Mouse (Mus musculus) erythroid progenitor cell, adult 5-6 weeks (primary cell): ENCODE measurements around the gene Rae1. TPM values are rescaled to one million over a fixed set of nuclear protein-coding genes. Genes with fewer than 3 reads are reported as not detected.

Experiments
- ATAC-seq: replicated peaks from 2 replicates; pipeline ENCODE4 v1.8.0; 2016; ENCODE audit warnings: moderate number of reproducible peaks, mild to moderate bottlenecking, moderate TSS enrichment, inconsistent platforms; ENCODE audit not compliant: poor library complexity, low FRiP score, severe bottlenecking
- total RNA-seq, 2 experiments: library from RNA; stranded (forward) in 1 of 2; stranded (reverse) in 1 of 2; fragments of 150-400 nt in 1 of 2; fragments of 186-747, 209-891 nt in 1 of 2; gene quantifications; 2 replicates each; pipeline versions ENCODE4 v1.2.3 to v1.2.4; 2015 to 2017; ENCODE audit warnings: low replicate concordance in 2 of 2

Gene Rae1
- total RNA-seq, 2 experiments from 2014 or later, result 40.6 to 42.3 TPM

DNA sequence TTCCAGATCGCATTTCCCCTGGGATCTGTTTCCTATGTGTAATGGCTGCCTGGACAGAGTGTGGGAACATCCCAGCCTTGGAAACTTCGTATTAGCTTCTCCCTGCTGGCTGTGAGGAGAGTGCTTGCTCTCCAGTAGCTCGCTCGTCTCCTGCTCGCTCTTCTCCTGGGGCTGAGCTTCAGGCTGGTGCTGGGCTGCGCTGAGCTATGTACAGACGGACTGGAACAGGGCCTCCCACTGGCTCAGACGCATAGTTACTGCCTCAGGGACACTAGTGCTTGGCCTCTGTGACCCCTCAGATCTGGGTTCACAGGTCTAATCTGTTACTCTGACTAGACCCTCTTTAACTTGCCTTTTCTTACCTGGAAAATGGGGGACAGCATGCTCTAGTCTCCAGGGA, 24.5 kb downstream of the Rae1 start:
- no peak for ATAC-seq

DNA sequence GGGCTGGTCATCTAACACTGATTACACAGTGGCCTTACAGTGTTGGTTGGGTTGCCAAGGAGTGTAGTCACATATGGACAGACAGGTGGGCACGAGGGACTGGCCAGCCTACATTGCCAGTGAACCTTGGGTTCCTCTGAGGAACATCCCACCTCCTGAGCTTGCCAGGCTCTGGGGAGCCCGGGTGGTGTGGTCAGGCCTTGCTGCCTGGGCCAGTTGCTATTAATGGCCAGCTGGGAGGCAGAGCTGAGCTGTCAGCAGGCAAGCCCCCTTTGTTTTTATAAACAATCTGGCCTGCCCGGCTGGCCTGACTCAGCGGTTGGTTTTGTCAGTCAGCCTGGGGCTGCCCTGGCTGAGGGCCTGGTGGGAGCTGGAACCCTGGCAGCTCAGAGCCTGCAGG, 25.0 kb downstream of the Rae1 start:
- ATAC-seq, result no peak

DNA sequence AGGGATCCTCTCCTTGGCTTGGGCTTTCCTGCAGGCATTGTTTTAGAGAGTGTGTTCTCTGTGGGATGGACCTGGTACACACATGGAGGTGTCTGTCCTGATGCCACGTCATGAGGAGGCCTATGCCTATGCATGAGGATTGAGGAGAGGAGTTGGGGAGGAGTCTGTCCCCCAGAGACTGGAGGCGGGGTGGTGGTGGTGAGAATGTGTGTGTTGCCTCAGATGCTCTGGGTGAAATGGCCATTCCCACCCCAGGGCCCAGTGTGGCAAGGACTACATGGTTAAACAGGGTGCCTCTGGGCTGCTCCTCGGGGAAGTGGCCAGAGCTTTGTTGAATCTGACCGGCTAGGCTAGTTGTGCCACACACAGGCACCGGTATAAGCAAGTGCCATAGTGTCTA, 26.4 kb downstream of the Rae1 start:
- 0 out of 2 replicates have a peak, but pooled peaks have one; percentile 3 for ATAC-seq

DNA sequence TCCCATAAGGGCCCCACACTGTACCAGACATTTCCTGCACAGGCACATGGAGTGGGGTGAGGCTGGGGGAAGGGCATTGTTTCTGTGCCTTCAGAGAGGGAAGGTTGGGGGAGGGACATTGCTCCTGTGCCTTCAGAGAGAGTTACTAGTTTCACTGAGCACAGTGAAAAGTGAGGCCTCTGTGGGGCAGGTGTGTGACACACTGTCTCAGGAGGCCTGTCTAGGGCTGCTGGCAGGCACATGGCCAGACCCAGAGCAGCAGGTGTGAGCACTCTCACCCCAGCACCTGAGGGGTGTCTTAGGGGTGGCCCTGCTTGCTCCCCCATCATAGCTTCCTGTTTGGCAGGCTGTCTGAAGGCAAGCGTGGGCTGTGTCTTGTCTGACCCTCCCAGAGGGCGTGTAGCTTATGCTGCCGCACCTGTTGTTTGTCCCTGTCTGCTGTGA, 26.8 kb downstream of the Rae1 start:
- ATAC-seq, result no peak

DNA sequence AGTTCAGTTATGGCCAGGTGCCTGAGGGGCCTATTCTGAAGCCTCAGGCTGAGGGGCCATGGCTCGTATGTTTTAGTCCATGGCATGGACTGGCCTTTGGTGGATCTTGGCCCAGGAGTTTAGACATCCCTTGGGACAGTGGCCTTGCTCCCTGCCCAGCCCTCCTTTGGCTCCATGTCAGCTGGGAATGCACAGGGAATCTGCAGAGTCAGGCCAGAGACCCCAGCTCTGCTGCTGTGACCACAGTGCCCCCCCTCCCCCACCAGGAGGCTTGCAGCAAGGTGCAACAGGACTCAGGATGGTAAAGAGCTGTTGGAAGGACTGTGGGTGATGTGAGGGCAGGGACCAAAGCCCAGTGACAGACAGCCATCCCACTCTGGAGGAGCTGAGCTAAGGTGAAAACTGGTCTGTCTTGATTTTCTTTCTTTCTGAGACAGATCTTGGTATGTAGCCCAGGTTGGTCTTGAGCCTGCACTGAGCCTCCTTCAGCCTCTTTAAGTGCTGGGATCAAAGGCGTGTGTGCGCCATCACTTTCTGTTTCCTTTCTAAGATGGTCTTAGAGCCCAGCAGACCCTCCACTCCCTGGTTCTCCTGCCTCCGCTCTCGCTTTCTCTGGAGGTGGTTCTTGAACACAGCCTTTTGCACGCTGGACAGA, 27.4 kb downstream of the Rae1 start:
- ATAC-seq, result no peak

DNA sequence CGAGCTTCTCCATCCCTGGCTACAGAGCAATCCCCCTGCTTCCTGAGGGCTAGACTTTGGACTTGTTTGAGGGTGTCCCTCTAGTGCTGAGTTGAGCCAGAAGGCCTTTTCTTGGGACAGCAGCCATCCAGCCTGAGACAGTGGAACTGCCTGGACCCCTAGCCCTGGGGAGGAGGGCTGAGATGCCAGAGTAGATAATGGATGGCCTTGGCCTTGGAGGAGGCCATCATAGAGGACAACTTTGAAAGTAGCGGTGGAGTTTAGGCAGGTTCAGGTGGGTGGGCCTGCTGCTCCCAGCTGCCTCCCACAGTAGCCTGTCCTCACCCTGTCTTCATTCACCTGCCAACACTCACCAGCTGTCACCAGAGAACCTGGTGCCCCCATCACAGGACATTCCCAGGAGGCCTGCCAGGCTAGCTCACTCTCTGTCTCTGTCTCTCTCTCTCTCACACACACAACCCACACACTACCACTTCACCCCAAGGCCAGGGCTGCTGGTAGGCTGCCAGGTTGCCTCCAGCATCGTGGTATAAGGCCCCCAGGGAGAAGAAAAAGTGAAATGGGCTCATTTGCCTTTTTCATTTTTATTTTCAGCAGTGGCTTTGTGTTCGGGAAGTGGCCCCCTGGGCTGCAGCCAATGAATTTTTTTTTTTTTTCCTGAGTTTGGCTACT, 28.0 kb downstream of the Rae1 start:
- no peak for ATAC-seq

DNA sequence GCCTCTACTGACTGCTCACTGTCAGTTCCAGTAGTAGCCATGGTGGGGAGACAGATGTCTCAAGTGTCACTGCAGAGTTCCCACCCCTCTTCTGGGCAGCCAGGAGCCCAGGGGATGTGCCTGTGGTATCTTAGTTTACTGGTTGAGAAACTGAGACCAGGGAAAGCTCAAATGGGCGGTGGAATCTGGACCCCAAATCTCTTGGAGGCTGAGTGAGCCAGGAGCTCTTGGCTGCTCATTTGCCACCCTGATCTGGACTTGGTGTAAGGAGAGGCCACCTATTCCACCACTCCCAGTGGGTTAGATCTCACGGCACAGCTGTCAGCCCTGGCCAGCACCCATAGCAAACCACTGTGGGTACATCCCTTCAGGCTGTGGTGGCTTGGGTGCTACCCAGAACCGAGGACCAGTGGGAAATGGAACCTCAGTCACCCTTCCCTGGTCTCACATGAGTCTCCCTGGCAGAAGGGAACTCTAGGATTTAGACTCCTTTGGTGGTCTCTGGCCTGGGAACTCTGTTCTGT, 28.7 kb downstream of the Rae1 start:
- ATAC-seq, result no peak

DNA sequence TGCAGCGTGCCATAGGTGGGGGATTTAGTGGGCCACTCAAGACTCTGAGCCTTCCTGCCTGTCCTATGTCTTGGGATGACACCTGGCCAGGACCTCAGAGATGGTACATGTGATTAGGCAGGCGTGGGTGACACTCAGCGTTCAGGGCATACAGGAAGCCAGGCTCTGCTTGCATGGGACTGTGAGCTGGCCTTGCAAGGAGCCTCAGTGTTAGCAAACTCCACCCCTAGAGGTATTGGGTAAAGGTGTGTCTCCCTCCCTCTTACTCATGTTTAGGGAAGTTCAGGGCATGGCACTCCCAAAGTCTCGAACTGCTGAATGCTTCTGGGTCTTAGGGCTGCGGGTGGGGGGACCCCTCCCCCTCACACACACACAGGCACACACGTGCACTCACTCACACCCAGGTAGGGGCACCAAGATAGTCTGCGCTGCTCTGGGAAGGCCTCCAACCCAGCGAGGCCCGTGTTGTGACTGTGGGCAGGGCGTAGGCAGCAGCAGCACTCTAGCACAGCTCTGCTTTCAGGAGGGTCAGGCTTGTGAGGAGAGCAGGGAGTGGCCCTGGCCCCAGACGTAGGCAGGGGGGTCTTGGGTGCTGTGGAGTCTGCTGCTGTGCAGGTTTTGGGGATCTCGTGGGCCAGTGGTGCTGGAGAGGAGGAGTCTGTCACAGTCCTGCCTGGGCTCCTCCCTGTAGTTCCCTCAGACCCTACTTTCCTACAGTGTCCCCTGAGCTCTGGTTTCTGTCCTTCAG, 30.8 kb downstream of the Rae1 start:
- no peak for ATAC-seq

DNA sequence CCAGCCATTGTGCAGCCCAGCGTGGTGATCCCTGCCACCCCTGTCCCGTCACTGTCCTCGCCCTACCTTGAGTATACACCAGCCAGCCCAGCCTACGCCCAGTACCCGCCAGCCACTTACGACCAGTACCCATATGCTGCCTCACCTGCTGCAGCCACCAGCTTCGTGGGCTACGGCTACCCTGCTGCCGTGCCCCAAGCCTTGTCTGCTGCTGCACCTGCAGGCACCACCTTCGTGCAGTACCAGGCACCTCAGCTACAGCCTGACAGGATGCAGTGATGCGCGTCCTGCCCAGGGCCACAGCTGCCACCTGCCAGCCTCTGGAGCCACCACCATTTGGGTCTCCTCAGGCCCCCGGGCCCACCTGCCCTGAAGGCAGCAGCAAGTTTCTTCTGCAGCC, 33.6 kb downstream of the Rae1 start:
- no peak for ATAC-seq

DNA sequence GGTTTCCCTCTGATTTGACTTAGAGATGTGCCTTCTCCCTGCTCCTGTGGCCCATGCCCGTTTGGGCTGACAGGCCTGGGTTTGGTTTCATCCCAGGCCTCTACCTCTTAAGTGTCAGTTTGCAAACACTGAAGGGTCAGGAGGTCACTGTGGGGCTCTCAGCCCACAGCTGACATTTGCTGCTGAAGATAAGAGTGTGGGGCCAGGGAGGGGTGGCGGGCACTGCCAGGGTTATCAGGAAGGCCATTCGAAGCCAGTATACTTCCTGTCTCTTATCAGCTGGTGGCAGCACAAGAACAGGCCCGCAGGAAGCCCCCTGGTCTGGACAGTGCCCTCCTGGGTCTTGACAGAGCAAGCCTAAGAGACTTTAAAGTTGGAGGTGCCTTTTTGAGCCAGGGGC, 35.1 kb downstream of the Rae1 start:
- ATAC-seq, result peak; percentile 50

DNA sequence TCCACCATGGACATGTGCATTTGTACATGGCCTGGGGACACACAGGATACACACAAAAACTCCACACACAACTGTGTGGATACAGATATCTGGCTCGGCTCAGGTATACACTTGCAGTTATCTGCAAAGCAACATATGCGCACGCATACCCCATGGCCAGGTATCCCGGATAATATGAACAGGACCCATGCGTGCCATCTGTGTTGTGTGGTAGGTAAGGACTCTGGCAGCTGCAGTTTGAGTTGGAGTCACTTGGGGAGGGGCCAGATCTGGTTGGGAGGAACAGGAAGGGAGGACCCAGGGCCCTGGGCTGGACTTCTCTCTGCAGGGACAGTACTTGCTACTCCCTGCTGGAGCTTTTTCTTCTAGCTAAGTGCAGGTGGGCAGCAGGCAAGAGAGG, 35.7 kb downstream of the Rae1 start:
- ATAC-seq, result no peak

DNA sequence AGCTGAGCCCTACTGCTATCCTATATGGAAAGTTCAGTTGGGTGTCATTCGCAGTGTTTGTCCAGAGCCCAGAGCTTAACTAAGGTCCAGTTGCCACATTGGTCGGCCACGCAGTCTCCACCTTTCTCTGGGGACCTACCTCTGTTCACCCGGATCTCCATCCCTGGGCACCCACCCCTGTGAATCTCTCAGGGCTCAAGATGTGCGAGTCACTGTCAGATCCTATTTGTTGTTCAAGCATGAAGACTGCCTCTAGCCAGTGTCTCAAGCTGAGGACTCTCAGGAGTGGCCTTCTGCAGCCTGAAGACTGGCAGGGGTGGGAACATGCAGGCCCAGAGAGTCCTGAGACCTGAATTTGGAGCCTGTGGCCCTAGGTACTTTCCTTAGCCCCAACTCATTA, 36.1 kb downstream of the Rae1 start:
- no peak for ATAC-seq

DNA sequence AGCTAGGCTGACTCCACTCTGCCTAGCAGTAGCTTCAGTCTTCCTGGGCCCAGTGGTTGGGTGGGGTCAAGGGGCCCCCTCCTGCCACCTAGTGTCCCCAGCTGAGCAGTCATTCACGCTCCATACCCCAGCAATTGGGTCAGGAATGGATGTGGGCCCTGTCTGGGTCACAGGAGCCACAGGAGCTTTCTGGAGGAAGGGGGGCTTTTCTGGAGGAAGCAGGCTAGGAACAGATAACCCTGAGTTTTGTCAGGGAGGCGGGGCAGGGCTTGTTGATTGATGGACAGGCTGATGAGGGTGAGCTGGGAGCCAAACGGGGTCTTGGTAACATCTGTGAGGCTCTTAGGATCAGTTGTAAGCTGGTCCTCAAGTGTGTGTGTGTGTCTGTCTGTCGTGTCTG, 36.7 kb downstream of the Rae1 start:
- ATAC-seq, result no peak

DNA sequence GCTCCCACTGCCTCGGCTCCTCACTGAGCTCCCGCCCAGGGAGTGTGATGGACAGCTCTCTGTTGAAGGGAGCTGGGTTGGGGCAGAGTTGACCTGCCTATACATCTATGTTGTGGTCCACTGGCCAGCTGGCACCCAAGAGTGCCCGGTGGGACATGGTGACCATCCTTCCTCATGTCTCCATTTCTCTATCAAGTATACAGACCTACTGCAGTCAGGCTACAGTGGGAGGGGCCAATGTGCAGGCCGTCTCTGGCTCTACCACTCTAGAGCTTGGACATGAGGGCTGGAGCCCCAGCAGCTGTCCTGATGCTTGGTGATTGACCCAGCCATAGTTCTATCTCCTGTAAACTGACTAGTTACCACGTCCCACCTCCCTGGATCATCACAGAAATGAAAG, 37.4 kb downstream of the Rae1 start:
- peak; percentile 17; the same call in 1 of the 2 replicates for ATAC-seq

DNA sequence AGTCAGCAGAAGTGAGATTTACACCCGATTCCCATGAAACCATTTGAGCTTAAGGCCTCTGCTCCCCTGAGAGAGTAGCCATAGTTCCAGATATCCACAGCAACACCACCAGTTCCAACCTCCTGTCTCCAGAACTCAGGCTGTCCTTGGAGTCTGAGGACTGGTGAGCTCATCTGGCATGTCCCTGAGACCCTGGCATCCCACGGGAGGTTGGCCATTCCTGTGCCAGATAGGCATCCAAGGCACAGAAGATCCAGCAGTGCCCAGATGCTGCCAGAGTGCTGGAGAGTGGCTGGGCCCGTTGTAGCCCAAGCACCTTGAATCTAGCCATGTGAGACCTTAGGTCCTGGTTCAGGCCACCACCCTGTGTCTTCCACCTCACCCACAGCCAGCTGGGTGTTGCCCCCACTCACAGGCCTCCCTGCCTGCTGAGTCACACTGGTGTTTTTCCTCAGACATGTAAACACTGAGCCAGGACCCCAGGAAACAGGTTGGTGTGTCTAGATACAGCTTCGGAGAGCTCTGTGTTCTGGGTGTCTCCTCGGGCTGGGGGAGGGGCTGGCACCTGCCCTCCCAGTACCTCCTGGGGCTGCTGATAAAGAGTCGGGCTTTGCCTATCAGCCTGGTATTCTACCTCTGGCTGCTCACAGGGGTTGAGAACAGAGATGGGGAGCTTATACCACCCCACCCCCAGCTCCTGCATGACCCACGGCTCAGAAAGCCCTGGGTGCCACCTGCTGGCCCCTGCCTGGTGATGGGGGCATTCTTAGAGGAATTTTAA, 38.1 kb downstream of the Rae1 start:
- ATAC-seq, result peak; percentile 64

DNA sequence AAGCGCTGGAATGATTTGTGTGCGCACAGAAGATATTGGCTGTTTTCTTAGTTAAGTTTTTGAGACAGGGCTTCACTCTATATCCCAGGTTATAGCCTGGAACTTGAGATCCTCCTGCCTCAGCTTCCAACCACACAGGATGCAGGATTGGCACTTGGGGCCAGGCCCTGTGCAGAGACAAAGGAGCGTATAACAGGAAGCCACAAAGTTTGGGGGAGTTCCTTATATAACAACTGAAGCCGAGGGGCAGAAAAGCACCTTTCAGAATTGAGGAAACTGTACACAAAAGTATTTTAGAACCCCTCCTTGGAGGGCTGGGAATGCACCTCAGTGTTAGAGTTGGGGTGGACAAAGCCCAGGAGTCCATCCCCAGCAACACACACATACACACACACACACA, 39.1 kb downstream of the Rae1 start:
- ATAC-seq, result no peak

DNA sequence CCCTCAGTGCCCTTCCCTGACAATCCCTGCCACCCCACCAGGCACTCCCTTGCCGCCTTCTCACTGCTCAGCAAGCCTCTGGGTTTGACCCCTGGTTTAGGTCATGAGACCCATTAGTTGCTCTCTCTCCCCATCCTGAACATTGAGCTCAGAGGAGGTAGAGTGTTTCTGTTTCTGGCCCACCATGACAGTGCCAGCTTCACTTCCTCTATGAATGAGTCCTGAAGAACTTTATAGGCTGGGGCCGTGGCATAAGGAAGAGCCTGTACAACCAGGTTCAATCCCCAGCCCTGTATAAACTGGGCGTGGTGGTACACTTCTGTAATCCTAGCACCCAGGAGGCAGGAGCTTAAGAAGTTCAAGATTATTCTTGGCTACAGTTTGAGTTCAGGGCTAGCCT, 40.9 kb downstream of the Rae1 start:
- no peak for ATAC-seq

DNA sequence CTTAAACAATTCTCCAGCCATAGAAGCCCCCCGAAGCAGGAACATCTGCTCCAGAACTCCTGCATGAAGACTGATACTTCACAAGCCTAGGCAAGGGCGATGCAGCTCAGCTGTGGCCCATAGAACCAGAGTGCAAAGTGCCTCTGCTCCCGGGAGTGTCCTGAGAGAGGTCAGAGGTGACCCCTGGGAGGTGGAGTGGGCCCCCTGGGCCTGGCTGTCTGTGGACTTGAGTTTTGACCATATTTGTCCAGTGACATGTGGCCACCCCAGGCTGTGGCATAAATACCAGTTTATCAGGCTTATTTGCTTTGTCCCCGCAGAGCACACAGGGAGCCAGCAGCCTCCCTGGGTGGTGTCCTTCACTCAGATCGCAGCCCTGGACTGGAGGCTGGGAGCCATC, 41.3 kb downstream of the Rae1 start:
- no peak for ATAC-seq

DNA sequence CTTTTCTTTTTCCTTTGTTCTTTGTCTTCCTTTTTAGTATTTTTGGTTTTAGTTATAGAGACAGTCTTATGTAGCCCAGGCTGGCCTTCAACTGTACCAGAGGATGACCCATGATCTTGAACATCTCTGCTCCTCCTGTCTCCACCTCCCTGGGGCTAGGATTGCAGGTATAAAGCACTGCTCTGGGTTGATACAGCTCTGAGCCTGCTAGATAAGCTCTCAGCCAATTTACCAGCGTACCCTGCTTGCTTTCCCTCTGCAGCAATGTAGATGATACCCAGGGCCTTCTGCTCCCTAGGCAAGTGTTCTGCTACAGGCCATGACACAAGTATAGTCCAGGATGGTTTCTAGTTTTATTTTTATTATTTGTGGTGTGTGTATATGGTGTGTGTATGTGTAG, 42.0 kb downstream of the Rae1 start:
- ATAC-seq, result no peak

DNA sequence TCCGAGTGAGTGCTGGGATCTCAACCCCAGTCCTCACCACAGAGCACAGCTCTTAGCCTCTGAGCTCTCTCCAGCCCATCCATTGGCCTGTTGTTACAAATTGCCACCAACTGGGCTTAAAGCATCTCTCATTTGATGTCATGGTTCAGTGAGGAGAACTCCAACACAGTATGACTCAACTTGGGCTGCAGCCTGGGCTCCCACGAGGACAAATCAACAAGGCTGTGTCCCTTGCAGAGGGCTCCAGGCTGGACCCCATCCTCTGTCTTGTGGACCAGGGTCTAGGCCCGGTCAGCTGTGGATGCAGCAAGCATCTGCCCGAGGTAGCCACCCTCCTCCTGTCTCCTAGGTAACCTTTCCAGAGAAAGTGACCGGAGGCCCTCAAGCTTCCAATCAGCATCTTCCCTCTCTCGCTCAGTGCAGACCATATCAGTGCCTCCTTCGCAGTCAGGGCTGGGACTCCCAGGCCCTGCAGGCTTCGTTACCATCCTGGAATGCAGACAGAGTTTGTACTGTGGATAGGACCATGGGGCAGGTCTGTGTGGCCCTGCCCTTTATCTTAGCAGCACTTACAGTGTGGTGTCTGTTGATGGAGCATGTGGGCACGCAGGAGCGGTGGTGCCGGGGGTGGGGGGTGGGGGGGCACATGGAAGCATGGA, 42.7 kb downstream of the Rae1 start:
- ATAC-seq, result no peak
